Mouse (Mus musculus) embryonic facial prominence, embryonic 14.5 days (tissue): ENCODE measurements around the gene Cbarp. TPM values are rescaled to one million over a fixed set of nuclear protein-coding genes. Genes with fewer than 3 reads are reported as not detected.
A peak's percentile ranks its signal among the peaks of the same experiment; 100 is the strongest.

ENCODE experiments used
- ATAC-seq: fragments of 200-750 bp; cut with Nextera tagmentation; 2 replicates; pipeline ENCODE4 v1.8.0; 2017; ENCODE audit warnings: low read depth, moderate number of reproducible peaks, moderate TSS enrichment
- DNase-seq: peaks from one replicate; pipeline ENCODE4 v3.0.0-alpha.2; 2015; ENCODE audit warnings: low spot score
- H3K27ac ChIP-seq: fragments of 300-500 bp; sonication (generic); replicated peaks from 2 replicates; pipeline ENCODE4 v1.5.1; 2014; ENCODE audit warnings: low read depth, mild to moderate bottlenecking, low read length, moderate library complexity
- H3K27me3 ChIP-seq: fragments of 300-500 bp; sonication (generic); replicated peaks from 2 replicates; pipeline ENCODE4 v1.6.1; 2014; ENCODE audit warnings: low read length; ENCODE audit not compliant: control insufficient read depth, insufficient read depth
- H3K36me3 ChIP-seq: fragments of 300-500 bp; sonication (generic); 2 replicates; pipeline ENCODE4 v1.6.1; 2014; ENCODE audit warnings: low read length, mixed read lengths; ENCODE audit not compliant: control insufficient read depth, insufficient read depth
- H3K4me1 ChIP-seq: fragments of 300-500 bp; sonication (generic); 2 replicates; pipeline ENCODE4 v1.6.1; 2014; ENCODE audit warnings: antibody characterized with exemption, low read length; ENCODE audit not compliant: control insufficient read depth, insufficient read depth
- H3K4me2 ChIP-seq: fragments of 300-500 bp; sonication (generic); 2 replicates; pipeline ENCODE4 v1.6.1; 2014; ENCODE audit warnings: low read depth, mild to moderate bottlenecking, low read length, moderate library complexity, mixed read lengths
- H3K4me3 ChIP-seq: fragments of 300-500 bp; sonication (generic); 2 replicates; pipeline ENCODE4 v1.5.1; 2014; ENCODE audit warnings: low read depth, mild to moderate bottlenecking, low read length
- H3K9ac ChIP-seq: fragments of 300-500 bp; sonication (generic); 2 replicates; pipeline ENCODE4 v1.6.1; 2014; ENCODE audit warnings: low read depth, mild to moderate bottlenecking, low read length, moderate library complexity, mixed read lengths
- H3K9me3 ChIP-seq: fragments of 300-500 bp; sonication (generic); 2 replicates; pipeline ENCODE4 v1.6.1; 2016; ENCODE audit warnings: low read length; ENCODE audit not compliant: control insufficient read depth
- WGBS: fragments of 180-500 bp; shearing (Covaris S2); extraction: QIAGEN DNeasy Blood & Tissue Kit; methylation state at CpG from one replicate; pipeline ENCODE4 v1.1.7; 2014; 5-methylcytosine and 5-hydroxymethylcytosine counted together
- polyA plus RNA-seq: library from polyadenylated mRNA; unstranded; fragments of >200 nt; fragmentation: Nextera tagmentation; extraction: Ambion mirVana; gene quantifications from 2 replicates; pipeline ENCODE4 v1.2.1, GENCODE M21; 2014

The Cbarp gene
- polyA plus RNA-seq, 1 experiment from 2014 or later: 7.3 TPM

- H3K27me3 ChIP-seq: no peaks in the 10 kb centered on the region
- WGBS: 62% methylated on average over 6 of the region's 6 CpGs
- ATAC-seq (no peak), DNase-seq (no peak)
- H3K4me2 ChIP-seq: no peak overlapping the region
- H3K4me1 ChIP-seq: no peaks in the 10 kb centered on the region
- no peaks in the 10 kb centered on the region for H3K36me3 ChIP-seq
- H3K27ac ChIP-seq: no peak overlapping the region
- 0 out of 2 replicates have a peak overlapping the region, but pooled peaks have one; percentile 5 for H3K9ac ChIP-seq
- no peak overlapping the region for H3K4me3 ChIP-seq
- no peaks in the 10 kb centered on the region for H3K9me3 ChIP-seq
Measured at GRCm38 (mm10) chr10:80107678-80108077, 33.0 kb downstream of the Cbarp start.

GRCm38 (mm10) chr10:80105926-80106325 is 34.7 kb downstream of the Cbarp start:
- WGBS: 59% methylated on average over 5 of the region's 5 CpGs
- Histone ChIP-seq H3K4me3 (no peak overlapping the region; the same call in 1 of the 2 replicates), H3K27me3 (no peaks in the 10 kb centered on the region), H3K4me1 (peaks cover 8% of the 10 kb centered on the region), H3K36me3 (no peaks in the 10 kb centered on the region), H3K9ac (0 out of 2 replicates have a peak overlapping the region, but pooled peaks have one; percentile 21), H3K9me3 (no peaks in the 10 kb centered on the region), H3K27ac (peak overlapping the region; percentile 45), H3K4me2 (peak overlapping the region; percentile 30)
- DNase-seq: peak; percentile 77
- ATAC-seq: peak; percentile 70; the same call in 1 of the 2 replicates

- DNase-seq: no peak
- H3K27me3 ChIP-seq: no peaks in the 10 kb centered on the region
- no peaks in the 10 kb centered on the region for H3K9me3 ChIP-seq
- no peak for ATAC-seq
- no peak within 1 kb of the TSS; the same call in 1 of the 2 replicates for H3K4me3 ChIP-seq
- no peaks in the 10 kb centered on the region for H3K36me3 ChIP-seq
- H3K4me2 ChIP-seq: peak within 1 kb of the TSS; percentile 30
- peak within 1 kb of the TSS; percentile 45 for H3K27ac ChIP-seq
- peaks cover 8% of the 10 kb centered on the region for H3K4me1 ChIP-seq
- H3K9ac ChIP-seq: 0 out of 2 replicates have a peak within 1 kb of the TSS, but pooled peaks have one; percentile 21
- 71% methylated on average over 5 of the region's 5 CpGs for WGBS
Measured at GRCm38 (mm10) chr10:80105460-80105859, 35.2 kb downstream of the Cbarp start, which contains the start of gene Sbno2. Sbno2 (minus strand) TSS chr10:80105571.

GRCm38 (mm10) chr10:80104181-80104580 is 36.5 kb downstream of the Cbarp start:
- ATAC-seq (no peak), DNase-seq (no peak)
- Histone ChIP-seq H3K9me3 (no peaks in the 10 kb centered on the region), H3K4me1 (peaks cover 8% of the 10 kb centered on the region), H3K4me3 (no peak overlapping the region), H3K4me2 (no peak overlapping the region), H3K27me3 (no peaks in the 10 kb centered on the region), H3K27ac (no peak overlapping the region), H3K36me3 (no peaks in the 10 kb centered on the region), H3K9ac (no peak overlapping the region)
- WGBS: 75% methylated on average over 3 of the region's 3 CpGs

GRCm38 (mm10) chr10:80103032-80103431 is 37.6 kb downstream of the Cbarp start:
- H3K4me3 ChIP-seq: no peak overlapping the region
- H3K9me3 ChIP-seq: no peaks in the 10 kb centered on the region
- H3K36me3 ChIP-seq: no peaks in the 10 kb centered on the region

GRCm38 (mm10) chr10:80102216-80102915 is 38.3 kb downstream of the Cbarp start:
- Histone ChIP-seq H3K27me3 (no peaks in the 10 kb centered on the region), H3K4me3 (peak overlapping the region; percentile 92), H3K9me3 (no peaks in the 10 kb centered on the region), H3K9ac (peak overlapping the region; percentile 90), H3K27ac (peak overlapping the region; percentile 30; the same call in 1 of the 2 replicates), H3K4me1 (peaks cover 13% of the 10 kb centered on the region), H3K36me3 (no peaks in the 10 kb centered on the region), H3K4me2 (peak overlapping the region; percentile 96)
- under 1% methylated on average over 42 of the region's 59 CpGs for WGBS
- ATAC-seq (peak; percentile 87), DNase-seq (peak; percentile 92)

More at GRCm38 (mm10) chr10:80103032-80103431, 37.6 kb downstream of the Cbarp start:
- 84% methylated on average over 2 of the region's 2 CpGs for WGBS
- Histone ChIP-seq H3K9ac (no peak overlapping the region), H3K4me1 (peaks cover 8% of the 10 kb centered on the region), H3K27me3 (no peaks in the 10 kb centered on the region), H3K4me2 (peak overlapping the region; percentile 96; the same call in 1 of the 2 replicates), H3K27ac (no peak overlapping the region; the same call in 1 of the 2 replicates)
- DNase-seq (no peak), ATAC-seq (no peak)

- H3K4me1 ChIP-seq: peaks cover 20% of the 10 kb centered on the region
- WGBS: 65% methylated on average over 11 of the region's 11 CpGs
- no peak for DNase-seq
- no peaks in the 10 kb centered on the region for H3K9me3 ChIP-seq
- ATAC-seq: no peak
- H3K9ac ChIP-seq: no peak overlapping the region
- H3K27me3 ChIP-seq: no peaks in the 10 kb centered on the region
- H3K36me3 ChIP-seq: no peaks in the 10 kb centered on the region
- no peak overlapping the region for H3K27ac ChIP-seq
- H3K4me3 ChIP-seq: peak overlapping the region; percentile 92; the same call in 1 of the 2 replicates
- peak overlapping the region; percentile 96 for H3K4me2 ChIP-seq
Measured at GRCm38 (mm10) chr10:80100982-80101381, 39.7 kb downstream of the Cbarp start.

- DNase-seq: no peak
- 76% methylated on average over 5 of the region's 5 CpGs for WGBS
- Histone ChIP-seq H3K27ac (no peak overlapping the region), H3K4me3 (no peak overlapping the region), H3K4me2 (no peak overlapping the region), H3K36me3 (no peaks in the 10 kb centered on the region), H3K9me3 (no peaks in the 10 kb centered on the region), H3K9ac (no peak overlapping the region), H3K27me3 (no peaks in the 10 kb centered on the region), H3K4me1 (peaks cover 20% of the 10 kb centered on the region)
- ATAC-seq: no peak
Measured at GRCm38 (mm10) chr10:80098630-80099029, 42.0 kb downstream of the Cbarp start.
